Comparison of ENCODE assay signal across 26 mouse cellular contexts in genomic region chr8:96308989-96309718, GRCm38 (mm10).
DNase-seq lines count a peak whose midpoint lies in the region; ATAC-seq and TF ChIP-seq lines count a peak whose summit lies in the region.
"Had no signal": no experiment of that assay in that cellular context is flagged by ENCODE, and none has a peak within 500 bp of the region (broad histone marks: within the 10 kb centered on the region; RNA-seq: fewer than 3 reads in every experiment).

No protein-coding gene starts in this region.

- H3K36me3 ChIP-seq in forebrain, embryonic 13.5 days (ENCODE audit: poor library complexity, severe bottlenecking), result no peaks in the 10 kb centered on the region
- H3K36me3 ChIP-seq in forebrain, embryonic 12.5 days (replicated peaks), result no peaks in the 10 kb centered on the region
- H3K36me3 ChIP-seq in hindbrain, postnatal 0 days (ENCODE audit: insufficient read depth, low read length), result no peaks in the 10 kb centered on the region
- H3K36me3 ChIP-seq in hindbrain, embryonic 12.5 days, result no peaks in the 10 kb centered on the region
- no peaks in the 10 kb centered on the region for H3K36me3 ChIP-seq in neural tube, embryonic 13.5 days
- H3K36me3 ChIP-seq: G1E; liver, embryonic 12.5 days; neural tube, embryonic 15.5 days had no signal

- H3K9ac ChIP-seq in forebrain, embryonic 13.5 days, result no peak overlapping the region
- H3K9ac ChIP-seq in forebrain, embryonic 12.5 days, result no peak overlapping the region
- no peak overlapping the region for H3K9ac ChIP-seq in hindbrain, postnatal 0 days (replicated peaks; ENCODE audit: low read length)
- no peak overlapping the region for H3K9ac ChIP-seq in hindbrain, embryonic 12.5 days
- no peak overlapping the region for H3K9ac ChIP-seq in neural tube, embryonic 13.5 days
- H3K9ac ChIP-seq: liver, embryonic 12.5 days; liver, postnatal 0 days; neural tube, embryonic 15.5 days had no signal

- no peak overlapping the region for H3K4me3 ChIP-seq in forebrain, embryonic 13.5 days
- H3K4me3 ChIP-seq in forebrain, embryonic 12.5 days (replicated peaks), result no peak overlapping the region
- no peak overlapping the region for H3K4me3 ChIP-seq in hindbrain, postnatal 0 days (ENCODE audit: low read length)
- H3K4me3 ChIP-seq in hindbrain, embryonic 12.5 days, result no peak overlapping the region
- H3K4me3 ChIP-seq in neural tube, embryonic 13.5 days, result no peak overlapping the region
- H3K4me3 ChIP-seq: liver, embryonic 12.5 days; neural tube, embryonic 15.5 days had no signal

- no peaks in the 10 kb centered on the region for H3K4me1 ChIP-seq in forebrain, embryonic 13.5 days
- no peaks in the 10 kb centered on the region for H3K4me1 ChIP-seq in forebrain, embryonic 12.5 days
- no peaks in the 10 kb centered on the region for H3K4me1 ChIP-seq in hindbrain, postnatal 0 days (ENCODE audit: insufficient read depth, low read length)
- no peaks in the 10 kb centered on the region for H3K4me1 ChIP-seq in hindbrain, embryonic 12.5 days
- H3K4me1 ChIP-seq in neural tube, embryonic 13.5 days (replicated peaks), result no peaks in the 10 kb centered on the region
- H3K4me1 ChIP-seq: liver, embryonic 12.5 days; neural tube, embryonic 15.5 days had no signal

- H3K9me3 ChIP-seq in forebrain, embryonic 13.5 days (replicated peaks), result no peaks in the 10 kb centered on the region
- no peaks in the 10 kb centered on the region for H3K9me3 ChIP-seq in forebrain, embryonic 12.5 days
- no peaks in the 10 kb centered on the region for H3K9me3 ChIP-seq in hindbrain, postnatal 0 days (ENCODE audit: low read length)
- H3K9me3 ChIP-seq in hindbrain, embryonic 12.5 days (replicated peaks), result no peaks in the 10 kb centered on the region
- no peaks in the 10 kb centered on the region for H3K9me3 ChIP-seq in neural tube, embryonic 13.5 days
- H3K9me3 ChIP-seq: neural tube, embryonic 15.5 days had no signal

- no peak for TF ChIP-seq CTCF in hindbrain, postnatal 0 days (IDR thresholded peaks at IDR 0.05; ENCODE audit: low read depth)

- H3K4me2 ChIP-seq in forebrain, embryonic 13.5 days, result no peak overlapping the region
- no peak overlapping the region for H3K4me2 ChIP-seq in forebrain, embryonic 12.5 days
- H3K4me2 ChIP-seq in hindbrain, postnatal 0 days (ENCODE audit: low read depth, low read length), result no peak overlapping the region
- no peak overlapping the region for H3K4me2 ChIP-seq in hindbrain, embryonic 12.5 days (replicated peaks)
- 0 out of 2 replicates have a peak overlapping the region, but pooled peaks have one; percentile 7 for H3K4me2 ChIP-seq in neural tube, embryonic 13.5 days
- H3K4me2 ChIP-seq: liver, embryonic 12.5 days; neural tube, embryonic 15.5 days had no signal

- ATAC-seq in forebrain, embryonic 13.5 days, result peak; percentile 72
- no peak; the same call in 1 of the 2 replicates for ATAC-seq in forebrain, embryonic 12.5 days (ENCODE audit: low FRiP score)
- no peak for ATAC-seq in hindbrain, postnatal 0 days
- ATAC-seq in hindbrain, embryonic 12.5 days (ENCODE audit: low FRiP score), result no peak
- no peak for ATAC-seq in neural tube, embryonic 13.5 days (ENCODE audit: low read depth)
- ATAC-seq: liver, embryonic 12.5 days; liver, postnatal 0 days; Patski had no signal

- H3K27me3 ChIP-seq in forebrain, embryonic 13.5 days, result no peaks in the 10 kb centered on the region
- no peaks in the 10 kb centered on the region for H3K27me3 ChIP-seq in forebrain, embryonic 12.5 days
- no peaks in the 10 kb centered on the region for H3K27me3 ChIP-seq in hindbrain, postnatal 0 days (ENCODE audit: insufficient read depth, low read length)
- no peaks in the 10 kb centered on the region for H3K27me3 ChIP-seq in hindbrain, embryonic 12.5 days
- H3K27me3 ChIP-seq in neural tube, embryonic 13.5 days, result no peaks in the 10 kb centered on the region
- H3K27me3 ChIP-seq: liver, embryonic 12.5 days; neural tube, embryonic 15.5 days; Patski had no signal

- WGBS in forebrain, embryonic 13.5 days, result 40% methylated on average over 12 of the region's 12 CpGs
- WGBS in forebrain, embryonic 12.5 days, result 61% methylated on average over 12 of the region's 12 CpGs
- 59% methylated on average over 12 of the region's 12 CpGs for WGBS in hindbrain, postnatal 0 days
- WGBS in hindbrain, embryonic 12.5 days, result 81% methylated on average over 12 of the region's 12 CpGs
- WGBS in neural tube, embryonic 13.5 days, result 58% methylated on average over 12 of the region's 12 CpGs

- DNase-seq in hindbrain, postnatal 0 days (ENCODE audit: low spot score), result peak; percentile 9
- no peak for DNase-seq in neural tube, embryonic 10.5 days (ENCODE audit: extremely low spot score, low spot score)
- DNase-seq in spleen, postnatal 10 days (ENCODE audit: low spot score in 2 of 2), result no peak
- DNase-seq in embryo, embryonic 10 days (ENCODE audit: low spot score), result no peak
- DNase-seq: adrenal gland, postnatal 10 days; cerebellum, adult 11-12 months; cerebellum, adult 9-11 months; gastrocnemius, postnatal 10 days; heart, postnatal 14 days; kidney, adult 11 months; kidney, postnatal 14 days; layer of hippocampus, postnatal 36 days; left cerebral cortex, postnatal 4 days; liver, postnatal 0 days; lung, postnatal 36 days; retina, postnatal 1 day; right cerebral cortex, postnatal 14 days; thymus, postnatal 14 days had no signal

- no peak overlapping the region for H3K27ac ChIP-seq in forebrain, embryonic 13.5 days
- no peak overlapping the region for H3K27ac ChIP-seq in forebrain, embryonic 12.5 days
- H3K27ac ChIP-seq in hindbrain, postnatal 0 days, result no peak overlapping the region
- no peak overlapping the region for H3K27ac ChIP-seq in hindbrain, embryonic 12.5 days
- H3K27ac ChIP-seq in neural tube, embryonic 13.5 days (replicated peaks), result no peak overlapping the region
- H3K27ac ChIP-seq: liver, embryonic 12.5 days; neural tube, embryonic 15.5 days had no signal
